ENCODE assay signal across 19 mouse cellular contexts in the genomic region with DNA sequence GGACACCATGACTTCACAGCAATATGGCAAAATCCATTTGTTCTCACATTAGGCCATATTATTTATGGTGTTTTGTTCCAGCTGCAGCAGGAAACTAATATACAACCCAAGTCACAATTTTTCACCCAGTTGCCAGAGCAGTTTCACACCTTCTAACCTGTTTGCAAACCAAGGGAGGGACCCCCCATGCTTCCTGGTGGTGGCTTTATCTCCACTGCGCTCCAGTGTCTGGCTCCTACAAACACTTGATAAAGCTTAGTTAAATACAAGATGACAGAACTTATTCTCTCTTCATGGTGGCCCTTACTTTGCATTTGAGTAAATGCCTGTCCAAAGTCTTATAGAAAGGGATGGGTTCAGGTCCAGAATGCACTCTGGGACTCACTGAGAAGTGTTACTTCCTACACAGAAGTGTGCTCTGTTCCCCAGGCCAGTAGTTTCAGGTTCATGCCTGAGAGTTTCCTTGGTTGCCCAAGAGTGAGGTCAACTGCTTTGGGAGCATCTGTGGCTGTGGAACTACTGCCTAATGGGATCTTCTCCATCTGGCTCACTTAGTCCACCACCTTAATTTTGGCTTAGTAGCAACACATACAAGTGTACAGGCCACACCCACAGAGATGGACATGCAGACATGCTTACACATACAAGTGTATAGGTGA.
DNase-seq lines count a peak whose midpoint lies in the region; ATAC-seq and TF ChIP-seq lines count a peak whose summit lies in the region.
"Had no signal": no experiment of that assay in that cellular context is flagged by ENCODE, and none has a peak within 500 bp of the region (broad histone marks: within the 10 kb centered on the region; RNA-seq: fewer than 3 reads in every experiment).

No protein-coding gene starts in this region.

- H3K27me3 ChIP-seq in heart, embryonic 16.5 days (ENCODE audit: control insufficient read depth, insufficient read depth, low read length): no peaks in the 10 kb centered on the region
- H3K27me3 ChIP-seq in heart, embryonic 10.5 days (ENCODE audit: insufficient read depth, poor library complexity, severe bottlenecking): no peaks in the 10 kb centered on the region
- H3K27me3 ChIP-seq in MEL (ENCODE audit: control insufficient read depth in 1 of 2, insufficient read depth in 2 of 2, low read length in 2 of 2): no peaks in the 10 kb centered on the region
- H3K27me3 ChIP-seq: liver, embryonic 13.5 days; lung, embryonic 15.5 days; stomach, embryonic 15.5 days had no signal

- WGBS in heart, embryonic 16.5 days: 64% methylated on average over 1 of the region's 1 CpGs
- WGBS in heart, embryonic 10.5 days: 73% methylated on average over 1 of the region's 1 CpGs

- no peaks in the 10 kb centered on the region for H3K9me3 ChIP-seq in heart, embryonic 16.5 days (replicated peaks; ENCODE audit: control insufficient read depth, low read length)
- no peaks in the 10 kb centered on the region for H3K9me3 ChIP-seq in heart, embryonic 10.5 days
- H3K9me3 ChIP-seq in MEL (replicated peaks; ENCODE audit: insufficient read depth, low read length): no peaks in the 10 kb centered on the region
- H3K9me3 ChIP-seq: embryonic facial prominence, embryonic 10.5 days; liver, embryonic 13.5 days; lung, embryonic 15.5 days; stomach, embryonic 15.5 days had no signal

- no peak overlapping the region for H3K27ac ChIP-seq in heart, embryonic 16.5 days (ENCODE audit: low read length)
- H3K27ac ChIP-seq in heart, embryonic 10.5 days: no peak overlapping the region
- peak overlapping the region; percentile 11; the same call in 1 of the 2 replicates for H3K27ac ChIP-seq in MEL (ENCODE audit: control insufficient read depth, low read depth, low read length)
- H3K27ac ChIP-seq: embryonic facial prominence, embryonic 10.5 days; layer of hippocampus, adult 2 months; liver, embryonic 13.5 days; lung, embryonic 15.5 days; stomach, embryonic 15.5 days had no signal

- H3K79me2 ChIP-seq in MEL (ENCODE audit: control insufficient read depth, insufficient read depth, low read length, poor library complexity): no peaks in the 10 kb centered on the region

- TF ChIP-seq EP300 in MEL (IDR thresholded peaks at IDR 0.05; ENCODE audit: low read depth in 1 of 2, low read length in 2 of 2): peak in 1 of 2 experiments; percentile 66; a peak in 3 of 4 replicates

- TF ChIP-seq CTCF in MEL (IDR thresholded peaks at IDR 0.05 in 2 of 3, conservative IDR thresholded peaks at IDR 0.05 in 1 of 3; ENCODE audit: control insufficient read depth in 1 of 3, insufficient read depth in 1 of 3, low read depth in 2 of 3, low read length in 3 of 3, poor library complexity in 1 of 3, severe bottlenecking in 1 of 3): no peak

- ATAC-seq in heart, embryonic 16.5 days (replicated peaks; ENCODE audit: extremely low read depth, insufficient read depth, low FRiP score): 0 out of 2 replicates have a peak, but pooled peaks have one; percentile 10
- ATAC-seq in common myeloid progenitor, adult 5-6 weeks (replicated peaks; ENCODE audit: low read depth, poor library complexity, severe bottlenecking): peak; percentile 34
- peak; percentile 61 for ATAC-seq in megakaryocyte, adult 5-6 weeks (ENCODE audit: poor library complexity, severe bottlenecking)
- no peak for ATAC-seq in activated CD4-positive, CD25-positive, alpha-beta regulatory T cell, adult 4 months
- ATAC-seq: inflammation-experienced regulatory T-cells, adult 6 months; midbrain, embryonic 16.5 days had no signal

- H3K9ac ChIP-seq in heart, embryonic 16.5 days (ENCODE audit: low read length): no peak overlapping the region
- H3K9ac ChIP-seq in MEL (ENCODE audit: control insufficient read depth, low read depth, low read length, poor library complexity, severe bottlenecking): no peak overlapping the region
- H3K9ac ChIP-seq: liver, embryonic 13.5 days; lung, embryonic 15.5 days; stomach, embryonic 15.5 days had no signal

- TF ChIP-seq POLR2A in MEL (IDR thresholded peaks at IDR 0.05; ENCODE audit: control insufficient read depth in 1 of 2, insufficient read depth in 1 of 2, low read depth in 1 of 2, low read length in 2 of 2, poor library complexity in 1 of 2): no peak

- H3K36me3 ChIP-seq in heart, embryonic 16.5 days (ENCODE audit: control insufficient read depth, insufficient read depth): no peaks in the 10 kb centered on the region
- H3K36me3 ChIP-seq in heart, embryonic 10.5 days: no peaks in the 10 kb centered on the region
- peaks cover 0 to 27% of the 10 kb centered on the region in 2 experiments; a peak in 2 of 4 replicates for H3K36me3 ChIP-seq in MEL (ENCODE audit: control insufficient read depth in 1 of 2, insufficient read depth in 2 of 2, low read length in 2 of 2)
- H3K36me3 ChIP-seq: embryonic facial prominence, embryonic 10.5 days; G1E; liver, embryonic 13.5 days; lung, embryonic 15.5 days; stomach, embryonic 15.5 days had no signal

- DNase-seq in heart, embryonic 10.5 days (ENCODE audit: low spot score): no peak
- peak; percentile 49 for DNase-seq in MEL (ENCODE audit: low read depth, low spot score)
- no peak for DNase-seq in cerebellum, postnatal 14 days
- no peak for DNase-seq in urinary bladder, postnatal 25 days (ENCODE audit: low spot score)
- DNase-seq: cerebellum, adult 18-20 months; layer of hippocampus, postnatal 36 days; liver, embryonic 13.5 days; right cerebral cortex, postnatal 14 days had no signal

- H3K4me2 ChIP-seq in heart, embryonic 16.5 days (ENCODE audit: low read depth, low read length): no peak overlapping the region
- H3K4me2 ChIP-seq: liver, embryonic 13.5 days; lung, embryonic 15.5 days; stomach, embryonic 15.5 days had no signal

- H3K4me1 ChIP-seq in heart, embryonic 16.5 days (ENCODE audit: control insufficient read depth, insufficient read depth, low read length): no peaks in the 10 kb centered on the region
- no peaks in the 10 kb centered on the region for H3K4me1 ChIP-seq in heart, embryonic 10.5 days
- H3K4me1 ChIP-seq in MEL (ENCODE audit: control insufficient read depth in 1 of 2, insufficient read depth in 2 of 2, low read length in 2 of 2): peaks cover 14 to 21% of the 10 kb centered on the region in 2 experiments
- H3K4me1 ChIP-seq: embryonic facial prominence, embryonic 10.5 days; liver, embryonic 13.5 days; lung, embryonic 15.5 days; stomach, embryonic 15.5 days had no signal

- no peak for TF ChIP-seq RAD21 in MEL (IDR thresholded peaks at IDR 0.05; ENCODE audit: low read depth, low read length)

- H3K4me3 ChIP-seq in heart, embryonic 16.5 days (ENCODE audit: low read length): no peak overlapping the region
- H3K4me3 ChIP-seq in heart, embryonic 10.5 days: no peak overlapping the region
- no peak overlapping the region for H3K4me3 ChIP-seq in MEL (ENCODE audit: control insufficient read depth in 1 of 2, insufficient read depth in 1 of 2, low read depth in 2 of 2, low read length in 2 of 2)
- H3K4me3 ChIP-seq: embryonic facial prominence, embryonic 10.5 days; layer of hippocampus, adult 2 months; liver, embryonic 13.5 days; lung, embryonic 15.5 days; stomach, embryonic 15.5 days had no signal

TF ChIP-seq in MEL, 35 proteins besides CTCF, POLR2A, EP300 and RAD21:
- TF ChIP-seq TCF12 (IDR thresholded peaks at IDR 0.05; ENCODE audit: low read depth, low read length) (peak; percentile 50; the same call in 1 of the 2 replicates), UBTF (IDR thresholded peaks at IDR 0.05; ENCODE audit: borderline replicate concordance, insufficient read depth, low read depth, low read length) (no peak), TAL1 (IDR thresholded peaks at IDR 0.05; ENCODE audit: low read length) (0 out of 2 replicates have a peak, but pooled peaks have one; percentile 5), GABPA (IDR thresholded peaks at IDR 0.05; ENCODE audit: low read depth, low read length) (no peak), POLR2AphosphoS5 (IDR thresholded peaks at IDR 0.05; ENCODE audit: borderline replicate concordance, low read depth, low read length) (no peak), GATA1 (IDR thresholded peaks at IDR 0.05; ENCODE audit: low read depth, low read length) (peak; percentile 63; the same call in 1 of the 2 replicates), RCOR1 (IDR thresholded peaks at IDR 0.05; ENCODE audit: low read depth, low read length) (0 out of 2 replicates have a peak, but pooled peaks have one; percentile 21)
TF ChIP-seq in MEL: peak in this region for 4.
